Comparison of ENCODE assay signal across 8 mouse cellular contexts in genomic region chr17:33954646-33955554, GRCm38 (mm10). TPM values are rescaled to one million over a fixed set of nuclear protein-coding genes. Genes with fewer than 3 reads are reported as not detected.
A peak's percentile ranks its signal among the peaks of the same experiment; 100 is the strongest.
DNase-seq lines count a peak whose midpoint lies in the region; ATAC-seq and TF ChIP-seq lines count a peak whose summit lies in the region.

No protein-coding gene starts in this region.

- H3K4me2 ChIP-seq in liver, embryonic 16.5 days (ENCODE audit: low read depth, low read length), result peak overlapping the region; percentile 88

- intact Hi-C loops in left cerebral cortex, postnatal 25 days (cut with DNase I), result loop anchor here (1.0 to 5.0 kb wide), 3 partner anchors 15 to 1392 kb away; partner anchors contain the start of genes Pfdn6 and Wdr46

- peaks cover 73% of the 10 kb centered on the region for H3K4me1 ChIP-seq in erythroblast, embryonic 14.5 days (ENCODE audit: control insufficient read depth)
- peaks cover 11% of the 10 kb centered on the region; the same call in 1 of the 2 replicates for H3K4me1 ChIP-seq in spleen, adult 2 months (ENCODE audit: control insufficient read depth, insufficient read depth, insufficient read length)
- peaks cover 57% of the 10 kb centered on the region for H3K4me1 ChIP-seq in hindbrain, embryonic 10.5 days (replicated peaks)
- H3K4me1 ChIP-seq in liver, embryonic 16.5 days (ENCODE audit: control insufficient read depth, low read depth, low read length), result peaks cover 50% of the 10 kb centered on the region

- TF ChIP-seq CTCF in spleen, adult 2 months (IDR thresholded peaks at IDR 0.05; ENCODE audit: extremely low read depth, insufficient read depth, insufficient read length, insufficient replicate concordance), result no peak

- no peak; the same call in none of the 2 replicates for ATAC-seq in erythroblast, adult 5-6 weeks (replicated peaks; ENCODE audit: low FRiP score, poor library complexity, severe bottlenecking)
- peak; percentile 4 for ATAC-seq in liver, embryonic 16.5 days (ENCODE audit: low read depth)
- ATAC-seq in megakaryocyte-erythroid progenitor cell, adult 5-6 weeks (replicated peaks; ENCODE audit: low FRiP score, low TSS enrichment, poor library complexity, severe bottlenecking), result no peak

- H3K36me3 ChIP-seq in erythroblast, embryonic 14.5 days (ENCODE audit: control insufficient read depth), result peaks cover 74% of the 10 kb centered on the region
- H3K36me3 ChIP-seq in spleen, adult 2 months (ENCODE audit: control insufficient read depth, insufficient read depth, low read length), result peaks cover 21% of the 10 kb centered on the region
- H3K36me3 ChIP-seq in hindbrain, embryonic 10.5 days, result peaks cover 69% of the 10 kb centered on the region
- peaks cover 17% of the 10 kb centered on the region for H3K36me3 ChIP-seq in liver, embryonic 16.5 days (ENCODE audit: control insufficient read depth, insufficient read depth)

- no peak for TF ChIP-seq POLR2A in spleen, adult 2 months (IDR thresholded peaks at IDR 0.05; ENCODE audit: low read depth, low read length)

- H3K27me3 ChIP-seq in erythroblast, embryonic 14.5 days (ENCODE audit: control insufficient read depth), result no peaks in the 10 kb centered on the region
- H3K27me3 ChIP-seq in spleen, adult 2 months (ENCODE audit: control insufficient read depth, insufficient read depth, low read length), result no peaks in the 10 kb centered on the region
- H3K27me3 ChIP-seq in hindbrain, embryonic 10.5 days (ENCODE audit: insufficient read depth, poor library complexity, severe bottlenecking), result no peaks in the 10 kb centered on the region
- H3K27me3 ChIP-seq in liver, embryonic 16.5 days (ENCODE audit: control insufficient read depth, insufficient read depth, low read depth, low read length), result no peaks in the 10 kb centered on the region

- WGBS in spleen, adult 2 months, result 2% methylated on average over 33 of the region's 33 CpGs
- WGBS in hindbrain, embryonic 10.5 days, result 1% methylated on average over 33 of the region's 33 CpGs
- WGBS in liver, embryonic 16.5 days (ENCODE audit: insufficient replicate concordance), result under 1% methylated on average over 33 of the region's 33 CpGs

- DNase-seq in spleen, adult 2 months (ENCODE audit: low read depth in 1 of 2, low spot score in 2 of 2), result no peak
- no peak for DNase-seq in spleen, adult 12 weeks (ENCODE audit: low spot score)
- DNase-seq in hindbrain, embryonic 10.5 days (ENCODE audit: low spot score), result no peak
- no peak for DNase-seq in left cerebral cortex, postnatal 25 days (ENCODE audit: low spot score in 2 of 2)

- peak overlapping the region; percentile 81 for H3K27ac ChIP-seq in spleen, adult 2 months (ENCODE audit: insufficient read depth, low read length)
- peak overlapping the region; percentile 97 for H3K27ac ChIP-seq in hindbrain, embryonic 10.5 days
- peak overlapping the region; percentile 87 for H3K27ac ChIP-seq in liver, embryonic 16.5 days (ENCODE audit: low read length)

- H3K9ac ChIP-seq in liver, embryonic 16.5 days (ENCODE audit: low read depth, low read length), result peak overlapping the region; percentile 91

- no peaks in the 10 kb centered on the region for H3K9me3 ChIP-seq in erythroblast, embryonic 14.5 days (ENCODE audit: control insufficient read depth, low read length)
- H3K9me3 ChIP-seq in hindbrain, embryonic 10.5 days, result no peaks in the 10 kb centered on the region
- H3K9me3 ChIP-seq in liver, embryonic 16.5 days (replicated peaks; ENCODE audit: control insufficient read depth, low read length), result no peaks in the 10 kb centered on the region

- peak overlapping the region; percentile 91 for H3K4me3 ChIP-seq in erythroblast, embryonic 14.5 days (replicated peaks)
- H3K4me3 ChIP-seq in spleen, adult 2 months (ENCODE audit: extremely low read depth, insufficient read depth, insufficient read length), result peak overlapping the region; percentile 85
- peak overlapping the region; percentile 96 for H3K4me3 ChIP-seq in hindbrain, embryonic 10.5 days
- peak overlapping the region; percentile 88 for H3K4me3 ChIP-seq in liver, embryonic 16.5 days (ENCODE audit: low read depth, low read length)

RNA-seq across cellular contexts. Expression of gene Vps52, which starts 0.7 kb away (rescaled TPM):
- 10.1 and 11.6 TPM in 2 replicates for polyA plus RNA-seq in erythroblast, embryonic 14.5 days (2012)
- total RNA-seq in erythroblast, adult 5-6 weeks (2015; ENCODE audit: low replicate concordance), result 8.2 and 11.3 TPM in 2 replicates
- total RNA-seq in erythroblast, adult 5-6 weeks (2017; ENCODE audit: low replicate concordance), result 13.0 and 17.0 TPM in 2 replicates
- 58.0 and 73.2 TPM in 2 replicates for polyA plus RNA-seq in spleen, adult 2 months (2012; rRNA removed)
- polyA plus RNA-seq in hindbrain, embryonic 10.5 days (2016; fragmentation: Nextera tagmentation; extraction: Ambion mirVana), result 55.0 and 63.9 TPM in 2 replicates
- 21.3 and 21.9 TPM in 2 replicates for polyA plus RNA-seq in liver, embryonic 16.5 days (2015; fragmentation: Nextera tagmentation; extraction: Ambion mirVana)
- total RNA-seq in megakaryocyte-erythroid progenitor cell, adult 5-6 weeks (2014; fragmentation: Nextera tagmentation), result 41.4 and 51.4 TPM in 2 replicates
- total RNA-seq in megakaryocyte-erythroid progenitor cell, adult 5-6 weeks (2017), result 17.4 and 26.2 TPM in 2 replicates
- total RNA-seq in left cerebral cortex, postnatal 25 days (2021), result 10 to 100 TPM; 78.4 to 81.9 TPM

RNA-seq across cellular contexts. Expression of gene Rps18, which starts 0.9 kb away (rescaled TPM):
- 11.8 and 13.8 TPM in 2 replicates for polyA plus RNA-seq in erythroblast, embryonic 14.5 days (2012)
- 758 and 917 TPM in 2 replicates for total RNA-seq in erythroblast, adult 5-6 weeks (2015; ENCODE audit: low replicate concordance)
- total RNA-seq in erythroblast, adult 5-6 weeks (2017; ENCODE audit: low replicate concordance), result 207 and 301 TPM in 2 replicates
- polyA plus RNA-seq in spleen, adult 2 months (2012; rRNA removed), result 476 and 550 TPM in 2 replicates
- 1,286 and 1,579 TPM in 2 replicates for polyA plus RNA-seq in hindbrain, embryonic 10.5 days (2016; fragmentation: Nextera tagmentation; extraction: Ambion mirVana)
- polyA plus RNA-seq in liver, embryonic 16.5 days (2015; fragmentation: Nextera tagmentation; extraction: Ambion mirVana), result 904 and 1,002 TPM in 2 replicates
- 6,055 and 6,432 TPM in 2 replicates for total RNA-seq in megakaryocyte-erythroid progenitor cell, adult 5-6 weeks (2014; fragmentation: Nextera tagmentation)
- total RNA-seq in megakaryocyte-erythroid progenitor cell, adult 5-6 weeks (2017), result 1,728 and 1,730 TPM in 2 replicates
- 100 to 1,000 TPM; 296 to 299 TPM for total RNA-seq in left cerebral cortex, postnatal 25 days (2021)

RNA-seq across cellular contexts. Expression of gene B3galt4, which starts 3.6 kb away (rescaled TPM):
- polyA plus RNA-seq in erythroblast, embryonic 14.5 days (2012), result 0.21 and 0.45 TPM in 2 replicates
- total RNA-seq in erythroblast, adult 5-6 weeks (2015; ENCODE audit: low replicate concordance), result not detected in 2 replicates
- total RNA-seq in erythroblast, adult 5-6 weeks (2017; ENCODE audit: low replicate concordance), result 0.70 and 0.94 TPM in 2 replicates
- polyA plus RNA-seq in spleen, adult 2 months (2012; rRNA removed), result 18.9 and 20.6 TPM in 2 replicates
- polyA plus RNA-seq in hindbrain, embryonic 10.5 days (2016; fragmentation: Nextera tagmentation; extraction: Ambion mirVana), result 4.3 and 6.5 TPM in 2 replicates
- polyA plus RNA-seq in liver, embryonic 16.5 days (2015; fragmentation: Nextera tagmentation; extraction: Ambion mirVana), result 2.2 and 2.3 TPM in 2 replicates
- total RNA-seq in megakaryocyte-erythroid progenitor cell, adult 5-6 weeks (2014; fragmentation: Nextera tagmentation), result 0.90 and 1.8 TPM in 2 replicates
- total RNA-seq in megakaryocyte-erythroid progenitor cell, adult 5-6 weeks (2017), result 2.7 TPM in 1 of 2 replicates, not detected in the other
- total RNA-seq in left cerebral cortex, postnatal 25 days (2021), result 1 to 10 TPM; 5.8 to 6.4 TPM

RNA-seq across cellular contexts. Expression of gene Wdr46, which starts 14.4 kb away (rescaled TPM):
- 6.0 and 6.7 TPM in 2 replicates for polyA plus RNA-seq in erythroblast, embryonic 14.5 days (2012)
- 4.0 and 15.9 TPM in 2 replicates for total RNA-seq in erythroblast, adult 5-6 weeks (2015; ENCODE audit: low replicate concordance)
- total RNA-seq in erythroblast, adult 5-6 weeks (2017; ENCODE audit: low replicate concordance), result 7.5 and 8.5 TPM in 2 replicates
- 20.5 and 26.7 TPM in 2 replicates for polyA plus RNA-seq in spleen, adult 2 months (2012; rRNA removed)
- polyA plus RNA-seq in hindbrain, embryonic 10.5 days (2016; fragmentation: Nextera tagmentation; extraction: Ambion mirVana), result 47.0 and 51.8 TPM in 2 replicates
- polyA plus RNA-seq in liver, embryonic 16.5 days (2015; fragmentation: Nextera tagmentation; extraction: Ambion mirVana), result 12.2 and 13.4 TPM in 2 replicates
- total RNA-seq in megakaryocyte-erythroid progenitor cell, adult 5-6 weeks (2014; fragmentation: Nextera tagmentation), result 75.2 and 76.4 TPM in 2 replicates
- 78.8 and 105 TPM in 2 replicates for total RNA-seq in megakaryocyte-erythroid progenitor cell, adult 5-6 weeks (2017)
- total RNA-seq in left cerebral cortex, postnatal 25 days (2021), result 10 to 100 TPM; 11.2 to 12.0 TPM

RNA-seq across cellular contexts. Expression of gene Pfdn6, which starts 14.8 kb away (rescaled TPM):
- 48.7 and 66.5 TPM in 2 replicates for polyA plus RNA-seq in erythroblast, embryonic 14.5 days (2012)
- 15.9 and 38.0 TPM in 2 replicates for total RNA-seq in erythroblast, adult 5-6 weeks (2015; ENCODE audit: low replicate concordance)
- total RNA-seq in erythroblast, adult 5-6 weeks (2017; ENCODE audit: low replicate concordance), result 22.9 TPM in 2 replicates
- polyA plus RNA-seq in spleen, adult 2 months (2012; rRNA removed), result 13.8 and 16.0 TPM in 2 replicates
- 228 TPM in 2 replicates for polyA plus RNA-seq in hindbrain, embryonic 10.5 days (2016; fragmentation: Nextera tagmentation; extraction: Ambion mirVana)
- 83.8 and 96.4 TPM in 2 replicates for polyA plus RNA-seq in liver, embryonic 16.5 days (2015; fragmentation: Nextera tagmentation; extraction: Ambion mirVana)
- total RNA-seq in megakaryocyte-erythroid progenitor cell, adult 5-6 weeks (2014; fragmentation: Nextera tagmentation), result 192 and 240 TPM in 2 replicates
- 209 and 235 TPM in 2 replicates for total RNA-seq in megakaryocyte-erythroid progenitor cell, adult 5-6 weeks (2017)
- total RNA-seq in left cerebral cortex, postnatal 25 days (2021), result 100 to 1,000 TPM in 1 of 2 experiments, 10 to 100 TPM in 1; 89.7 to 104 TPM

Comparison
In these comparisons a context has a peak if more than half of its experiments do, and no peak if none do; other contexts are left out.
1. RNA of gene Rps18, which starts 0.9 kb away (polyA plus RNA-seq): 1,286 to 1,579 TPM in hindbrain, embryonic 10.5 days, 904 to 1,002 TPM in liver, embryonic 16.5 days and 476 to 550 TPM in spleen, adult 2 months; 11.8 to 13.8 TPM in erythroblast, embryonic 14.5 days; every median in the first group is over 10 times any median in the second.
2. Peak in every context shown above with its lines, with median percentiles within 50 percentile points of each other: H3K4me3 ChIP-seq and H3K27ac ChIP-seq.